Mouse (Mus musculus) adrenal gland (tissue): Measurements from ENCODE around the gene Epor.

Experiments
- intact Hi-C: fragments of 180-260 bp; cut with DNase I; formaldehyde crosslinking; loops from one replicate; pipeline ENCODE4 v1.15.1; 2025

Epor gene

GRCm38 (mm10) chr9:21969304-21969703 lies 6.0 kb upstream of the Epor start:
- intact Hi-C loops = no loop called here

DNA sequence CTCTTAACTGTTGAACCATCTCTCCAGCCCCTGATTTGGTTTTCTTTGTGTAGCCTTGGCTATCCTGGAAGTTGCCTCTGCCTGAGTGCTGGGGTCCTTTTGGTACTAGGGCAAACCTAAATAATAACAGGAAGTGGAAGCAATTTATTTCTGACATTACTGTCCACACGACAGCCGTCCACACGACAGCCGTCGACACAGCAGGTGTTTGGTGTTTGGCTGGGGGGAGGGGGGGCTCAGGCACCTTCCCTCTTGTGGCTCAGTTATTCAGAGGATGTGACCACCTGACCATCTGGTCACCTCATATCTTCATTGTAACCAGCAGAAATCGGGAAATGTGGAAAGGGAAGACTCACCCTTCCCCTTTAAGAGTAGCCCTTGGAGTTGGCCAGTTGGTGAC lies 5.6 kb upstream of the Epor start:
- intact Hi-C loops = no loop called here

GRCm38 (mm10) chr9:21962416-21963059 lies 768 bp downstream of the Epor start:
- intact Hi-C loops = no loop called here

DNA sequence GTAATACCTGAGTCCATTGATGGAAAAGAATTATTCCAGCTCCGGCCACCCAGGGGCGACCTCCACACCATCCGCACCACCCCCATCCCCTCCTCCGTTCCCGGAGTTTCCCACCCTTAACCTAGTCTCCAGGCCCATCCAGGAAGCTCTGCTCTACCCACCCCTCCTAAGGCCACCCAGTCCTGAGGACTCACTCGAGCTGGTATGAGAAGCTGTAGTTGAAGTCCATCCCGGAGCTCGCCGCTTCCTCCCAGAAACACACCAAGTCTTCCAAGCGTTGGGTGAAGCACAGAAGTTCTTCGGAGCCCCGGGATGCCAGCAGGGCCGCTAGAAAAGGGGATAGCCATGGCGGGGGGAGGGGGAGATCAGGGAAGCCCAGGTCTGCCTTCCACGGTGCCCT lies 1.3 kb downstream of the Epor start:
- intact Hi-C loops = no loop called here

- intact Hi-C loops = no loop called here
Measured at GRCm38 (mm10) chr9:21961366-21961980, 1.8 kb downstream of the Epor start.

- intact Hi-C loops = no loop called here
Measured at GRCm38 (mm10) chr9:21960558-21961208, 2.6 kb downstream of the Epor start.

GRCm38 (mm10) chr9:21960135-21960534 lies 3.2 kb downstream of the Epor start:
- intact Hi-C loops = no loop called here

DNA sequence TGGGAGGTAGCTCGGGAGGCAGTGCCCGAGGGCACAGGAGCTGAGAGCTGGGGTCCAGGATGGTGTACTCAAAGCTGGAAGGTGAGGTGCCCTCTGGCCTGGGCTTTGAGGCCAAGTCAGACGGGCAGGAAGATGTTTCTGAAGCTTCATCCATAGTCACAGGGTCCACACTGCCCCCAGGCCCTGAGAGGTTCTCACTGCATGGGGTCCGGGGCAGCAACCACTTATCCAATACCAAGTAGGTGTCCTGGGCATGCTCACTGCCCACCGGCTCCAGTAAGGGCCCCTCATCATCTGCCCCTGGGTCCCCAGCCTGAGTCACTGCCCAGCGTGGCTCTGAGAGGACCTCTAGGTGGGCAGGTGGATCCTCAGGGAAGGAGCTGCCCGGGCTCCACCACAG lies 4.1 kb downstream of the Epor start:
- intact Hi-C loops = no loop called here

- intact Hi-C loops = no loop called here
Measured at GRCm38 (mm10) chr9:21958372-21958771, 4.9 kb downstream of the Epor start.

- intact Hi-C loops = no loop called here
Measured at GRCm38 (mm10) chr9:21955570-21956281, 7.6 kb downstream of the Epor start, which contains the start of gene Swsap1. TSS of gene Swsap1 (plus strand) at chr9:21955755.

DNA sequence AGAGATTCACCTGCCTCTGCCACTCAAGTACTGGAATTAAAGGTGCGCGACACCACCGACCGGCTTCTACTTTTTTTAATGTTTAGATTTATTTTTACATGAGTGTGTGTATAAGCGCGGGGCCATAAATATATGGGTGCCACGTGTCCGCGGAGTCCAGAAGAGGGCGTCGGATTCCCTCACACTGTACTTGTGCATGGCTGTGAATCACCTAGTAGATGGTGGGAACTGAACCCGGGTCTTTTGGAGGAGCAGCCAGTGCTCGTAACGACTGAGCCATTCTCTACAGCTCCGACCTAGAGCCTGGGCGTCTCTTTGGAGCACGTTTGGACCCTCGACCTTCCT lies 8.1 kb downstream of the Epor start:
- intact Hi-C loops = no loop called here

GRCm38 (mm10) chr9:21954635-21955034 lies 8.7 kb downstream of the Epor start:
- intact Hi-C loops = no loop called here

DNA sequence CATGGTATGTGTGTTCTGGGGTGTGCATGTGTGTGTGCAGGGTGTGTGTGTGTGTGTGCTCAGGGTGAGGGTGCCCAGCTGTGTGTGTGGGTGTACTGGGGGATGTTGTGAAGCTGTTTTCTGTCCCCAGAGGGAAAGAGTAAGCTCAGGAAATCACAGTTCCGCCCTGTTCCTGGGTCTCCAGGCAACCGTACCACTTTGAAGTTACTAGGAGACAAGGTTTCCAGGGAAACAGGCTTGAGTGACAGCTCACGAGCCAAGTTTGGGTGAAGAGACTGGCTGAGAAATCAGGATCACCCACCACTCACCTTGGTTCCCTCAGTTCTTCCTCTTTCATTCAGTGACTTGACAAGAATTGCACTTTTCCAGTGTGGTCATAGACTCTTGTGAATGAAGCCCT lies 9.7 kb downstream of the Epor start:
- intact Hi-C loops = no loop called here

DNA sequence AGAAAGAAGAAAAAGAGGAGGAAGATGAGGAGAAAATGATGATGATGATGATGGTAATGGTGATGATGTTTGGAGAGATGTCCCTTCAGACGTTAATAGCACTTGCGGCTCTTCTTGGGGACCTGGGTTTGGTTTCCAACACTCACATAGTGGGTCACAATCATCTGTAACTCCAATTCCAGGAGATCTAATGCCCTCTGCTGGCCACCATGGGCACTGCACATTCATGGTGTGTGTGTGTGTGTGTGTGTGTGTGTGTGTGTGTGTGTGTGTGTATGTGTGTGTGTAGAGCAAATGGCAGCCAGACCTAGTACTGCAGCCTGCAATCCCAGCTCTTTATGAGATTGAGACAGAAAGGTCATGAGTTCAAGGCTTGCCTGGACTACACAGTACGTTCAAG lies 11.3 kb downstream of the Epor start:
- intact Hi-C loops = no loop called here

DNA sequence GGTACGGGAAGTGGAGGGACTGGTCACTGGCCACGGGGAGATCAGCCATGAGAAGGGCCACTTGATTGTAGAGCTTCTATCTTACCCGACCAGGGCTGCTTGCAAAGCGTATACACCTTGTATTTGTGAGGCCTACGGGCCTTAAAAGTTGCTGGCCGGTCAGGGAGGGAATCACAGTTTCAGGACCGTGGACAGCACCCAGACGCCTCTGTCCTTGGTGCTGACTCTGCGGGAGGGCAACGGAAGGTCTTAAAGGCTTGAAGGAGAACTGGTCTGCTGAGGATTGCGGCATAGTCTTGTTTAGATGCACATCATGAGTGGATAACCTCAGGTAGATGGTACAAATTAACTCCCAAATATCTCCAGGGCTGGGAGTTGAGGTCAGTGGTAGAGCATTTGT lies 13.0 kb downstream of the Epor start:
- intact Hi-C loops = no loop called here

- intact Hi-C loops = no loop called here
Measured at GRCm38 (mm10) chr9:21948790-21949189, 14.5 kb downstream of the Epor start.

DNA sequence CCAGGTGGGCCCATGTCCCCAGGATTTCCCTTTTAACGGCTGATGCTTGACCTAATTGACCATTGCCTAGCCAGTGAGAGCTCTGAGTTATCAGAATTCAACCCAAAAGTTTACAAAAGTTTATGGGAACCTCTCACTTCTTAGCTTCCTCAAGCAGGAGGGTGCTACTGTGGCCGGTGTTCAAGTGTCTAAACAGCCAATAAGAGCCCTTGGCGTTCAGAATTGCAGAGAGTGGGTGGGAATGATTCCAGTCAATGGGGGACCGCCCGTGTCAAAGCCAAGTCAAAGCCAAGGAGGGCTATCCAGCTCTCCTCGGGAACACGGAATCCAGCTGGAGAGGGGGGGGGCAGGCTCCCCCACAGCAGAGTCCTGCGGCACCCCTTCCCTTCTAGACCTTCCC lies 15.2 kb downstream of the Epor start:
- intact Hi-C loops = no loop called here

DNA sequence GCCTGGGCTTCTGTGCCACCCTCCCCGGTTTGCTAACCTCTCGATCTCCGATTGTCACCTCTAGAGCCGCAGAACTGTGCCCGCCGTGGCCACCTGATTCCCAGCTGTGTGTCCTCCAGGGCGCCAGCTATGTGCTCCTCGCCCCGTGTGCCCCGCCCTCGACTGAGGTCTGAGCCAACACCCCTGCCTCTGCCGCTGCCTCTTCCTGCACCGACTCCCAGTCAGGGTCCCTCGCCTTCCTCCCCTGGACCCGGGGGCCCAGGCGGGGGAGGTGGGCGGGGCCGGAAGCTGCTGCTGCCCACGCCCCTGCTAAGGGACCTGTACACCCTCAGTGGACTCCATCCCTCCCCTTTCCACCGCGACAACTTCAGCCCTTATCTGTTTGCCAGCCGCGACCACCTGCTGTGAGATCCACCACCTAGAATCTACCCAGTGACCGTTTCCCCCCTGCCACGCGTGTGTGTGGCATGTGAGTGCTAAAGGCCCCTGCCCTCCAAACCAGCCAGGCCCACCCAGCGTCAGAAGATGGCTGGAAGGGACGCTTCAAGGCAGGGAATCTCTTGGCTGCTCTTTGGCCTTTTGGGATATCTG lies 15.7 kb downstream of the Epor start:
- intact Hi-C loops = no loop called here

- intact Hi-C loops = no loop called here
Measured at GRCm38 (mm10) chr9:21944267-21944666, 19.0 kb downstream of the Epor start.

GRCm38 (mm10) chr9:21943638-21944037 lies 19.7 kb downstream of the Epor start:
- intact Hi-C loops = no loop called here

DNA sequence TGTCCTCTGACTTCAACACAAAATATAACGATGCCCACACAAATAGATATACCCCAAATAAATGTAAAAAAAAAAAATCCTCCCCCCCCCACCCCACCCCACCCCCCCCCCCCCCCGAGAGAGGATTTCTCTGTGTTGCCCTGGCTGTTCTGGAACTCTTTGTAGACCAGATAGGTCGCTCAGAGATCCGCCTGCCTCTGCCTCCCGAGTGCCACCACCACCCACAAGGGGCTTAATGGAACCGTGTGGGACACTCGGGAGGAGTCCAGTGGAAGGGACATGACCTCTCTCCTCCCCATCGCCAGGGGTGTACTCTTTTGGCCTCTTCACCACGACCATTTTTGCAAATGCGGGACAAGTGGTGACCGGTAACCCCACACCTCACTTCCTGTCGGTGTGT lies 20.3 kb downstream of the Epor start:
- intact Hi-C loops = no loop called here
